Mouse (Mus musculus) forelimb bud, embryonic 11.5 days (tissue): ENCODE results near the gene Homez.

Source experiments
- DNase-seq: peaks from one replicate; pipeline ENCODE4 v3.0.0-alpha.2; 2012; ENCODE audit warnings: low read depth, low spot score

Homez gene

DNA sequence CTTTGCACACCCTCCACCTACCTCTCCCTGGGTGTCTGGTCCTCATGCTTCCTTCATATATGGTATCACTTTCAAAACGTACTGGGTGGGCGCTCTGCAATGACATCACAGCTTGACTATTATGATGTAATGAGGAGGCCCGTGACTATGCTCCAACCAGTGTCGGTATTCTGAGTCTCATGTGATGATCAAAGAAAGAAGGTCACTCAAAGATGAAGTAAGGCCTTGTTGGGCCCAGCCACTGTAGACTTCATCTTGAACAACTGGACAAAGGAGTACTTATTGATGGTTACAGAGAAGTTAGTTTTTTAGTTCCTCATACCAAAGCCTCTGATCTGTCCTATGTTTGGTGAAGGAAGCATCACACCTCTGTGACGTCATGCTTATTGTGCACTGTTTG lies at the start of gene Homez:
Gene Homez, minus strand, starts transcription at position 101 of the 400 bp plus-strand sequence.
- no peak for DNase-seq

DNA sequence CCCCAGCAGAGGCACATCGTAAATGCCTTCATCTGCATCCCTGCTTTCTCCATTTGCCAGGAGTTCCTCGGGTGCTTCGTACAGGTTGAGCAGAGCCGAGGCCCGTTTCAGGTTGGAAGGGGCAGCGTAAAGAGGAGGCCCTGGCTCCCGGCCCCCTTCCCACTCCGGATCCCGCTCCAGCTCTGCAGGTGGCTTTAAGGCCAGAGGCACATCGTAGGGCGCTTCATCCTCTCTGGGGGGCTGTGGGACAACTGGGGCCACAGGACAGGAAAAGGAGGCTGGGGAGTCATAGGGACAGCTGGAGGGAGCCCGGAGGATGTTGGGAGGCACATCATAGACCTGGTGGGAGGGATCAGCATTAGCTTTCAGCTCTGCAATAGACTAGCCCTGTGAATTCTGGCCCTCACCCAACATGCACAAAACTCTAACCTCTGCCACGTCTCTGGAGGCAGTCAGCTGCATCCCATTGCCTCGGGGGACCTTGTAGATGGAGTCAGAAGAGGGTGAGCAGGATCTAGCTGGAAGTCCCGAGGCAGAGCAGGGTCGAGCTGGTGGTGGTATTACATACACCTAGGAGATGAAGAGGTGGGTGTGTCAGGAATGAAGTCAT lies 49.4 kb upstream of the Homez start:
- DNase-seq = no peak

- no peak for DNase-seq
Observed at GRCm38 (mm10) chr14:54913343-54913742, 42.6 kb upstream of the Homez start.

DNA sequence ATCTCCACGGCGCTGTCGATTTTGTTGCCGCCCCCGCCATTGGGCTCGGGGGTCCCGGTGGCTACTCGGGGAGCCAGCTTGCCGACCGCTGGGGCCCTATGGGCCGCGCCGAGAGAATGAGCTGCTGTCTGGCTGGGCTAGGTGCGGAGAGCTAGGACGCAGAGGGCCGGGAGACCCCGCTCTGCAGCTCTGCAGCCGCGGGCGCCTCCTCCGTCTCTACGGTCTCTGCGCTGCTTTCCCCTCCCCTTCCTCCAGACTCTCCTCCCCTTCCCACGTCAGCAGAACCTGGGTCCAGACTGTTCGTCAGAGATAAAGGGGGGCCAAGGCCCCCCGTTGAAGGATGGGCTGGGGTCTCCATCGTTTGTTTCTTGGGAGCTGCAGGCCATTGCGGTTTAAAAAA lies 42.1 kb upstream of the Homez start, which contains the start of gene Slc22a17:
Gene Slc22a17, minus strand, starts transcription at position 247 of the 400 bp plus-strand sequence.
- DNase-seq = peak; percentile 86

- no peak for DNase-seq
Observed at GRCm38 (mm10) chr14:54912109-54912850, 41.5 kb upstream of the Homez start.

- DNase-seq = no peak
Observed at GRCm38 (mm10) chr14:54908682-54909081, 37.9 kb upstream of the Homez start.

DNA sequence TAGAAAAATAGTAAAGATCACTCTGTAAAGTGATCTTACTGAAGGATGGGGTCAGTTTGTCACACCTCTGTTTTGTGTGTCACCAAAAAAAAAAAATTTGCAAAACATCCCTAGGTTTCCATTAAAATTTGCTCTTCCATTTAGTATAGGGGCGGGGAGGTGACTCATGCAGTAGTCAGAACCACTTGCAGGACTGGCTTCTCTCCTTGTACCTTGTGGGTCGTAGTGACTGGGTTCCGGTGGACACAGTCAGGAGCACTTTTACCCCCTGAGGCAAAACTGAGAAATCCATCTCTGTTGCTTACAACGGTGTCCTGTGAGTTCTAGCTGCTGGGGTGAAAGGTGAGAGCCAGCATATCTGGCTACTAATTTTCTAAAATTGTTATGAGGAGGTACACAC lies 32.9 kb upstream of the Homez start:
- DNase-seq = no peak

DNA sequence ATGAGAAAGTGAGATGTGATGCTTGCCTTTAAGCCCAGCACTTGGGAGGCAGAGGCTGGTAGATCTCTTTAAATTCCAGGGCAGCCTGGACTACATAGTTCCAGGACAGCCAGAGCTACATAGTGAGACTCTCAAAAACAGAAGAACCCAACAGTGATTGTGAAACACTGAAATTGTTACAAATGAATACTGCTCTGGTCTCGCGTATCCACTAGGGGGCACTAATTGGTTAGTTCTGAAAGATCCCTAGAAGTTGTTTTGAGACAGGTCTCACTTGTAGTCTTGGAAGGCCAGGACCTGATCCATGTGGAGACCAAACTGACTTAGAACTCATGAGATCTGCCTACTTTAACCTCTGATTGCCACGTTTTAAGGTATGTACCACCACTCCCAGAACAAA lies 29.6 kb upstream of the Homez start:
- peak; percentile 85 for DNase-seq

DNA sequence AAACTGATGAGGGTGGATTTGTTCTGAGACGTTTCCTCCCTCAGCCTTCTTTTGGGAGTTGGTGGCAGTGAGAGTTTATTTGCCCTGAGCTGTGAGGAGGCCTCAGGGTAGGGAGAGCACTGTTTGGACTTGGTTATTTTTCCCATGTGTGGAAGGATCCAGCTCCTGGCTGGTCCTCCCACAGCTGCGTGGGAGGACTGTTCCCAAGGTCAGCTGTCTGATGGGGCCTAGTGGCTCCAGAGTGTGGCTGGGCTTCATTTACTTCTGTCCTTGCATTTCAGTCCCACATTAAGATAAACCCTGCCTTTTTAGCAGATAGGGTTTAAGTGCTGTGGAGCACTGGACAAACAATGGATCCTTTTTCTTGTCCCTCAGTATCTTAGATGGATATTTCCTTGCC lies 26.7 kb upstream of the Homez start:
- no peak for DNase-seq

DNA sequence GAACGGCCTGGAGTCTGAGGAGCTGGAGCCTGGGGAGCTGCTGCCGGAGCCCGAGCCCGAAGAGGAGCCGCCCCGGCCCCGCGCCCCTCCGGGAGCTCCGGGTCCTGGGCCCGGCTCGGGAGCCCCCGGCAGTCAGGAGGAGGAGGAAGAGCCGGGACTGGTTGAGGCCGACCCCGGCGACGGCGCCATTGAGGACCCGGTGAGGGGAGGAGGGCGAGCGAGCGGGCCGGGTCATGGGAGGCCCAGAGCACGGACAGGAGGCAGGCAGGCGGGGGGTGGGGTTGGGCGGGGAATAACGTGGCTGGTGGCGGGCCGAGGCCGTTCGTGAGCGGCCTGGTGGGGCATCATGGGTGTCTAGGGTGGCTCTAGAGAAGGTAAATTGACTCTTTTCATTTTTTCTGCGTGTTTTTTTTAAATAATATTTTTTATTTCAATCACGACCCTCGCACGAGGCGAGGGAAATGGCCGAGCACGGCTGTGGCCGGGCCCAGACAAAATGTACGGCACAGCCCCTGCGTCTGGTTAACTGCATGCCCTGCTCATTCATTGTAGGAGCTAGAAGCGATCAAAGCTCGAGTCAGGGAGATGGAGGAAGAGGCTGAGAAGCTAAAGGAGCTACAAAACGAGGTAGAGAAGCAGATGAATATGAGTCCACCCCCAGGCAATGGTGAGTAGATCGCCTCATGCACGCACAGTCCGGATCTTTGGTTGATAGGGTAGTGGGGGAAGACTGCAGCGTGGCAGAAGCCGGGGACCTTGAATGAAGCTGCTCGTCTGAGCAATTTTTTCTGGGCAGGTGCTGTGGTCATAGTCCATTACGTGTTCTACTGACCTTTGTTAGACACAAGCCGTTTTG lies 23.8 kb upstream of the Homez start:
- no peak for DNase-seq

DNA sequence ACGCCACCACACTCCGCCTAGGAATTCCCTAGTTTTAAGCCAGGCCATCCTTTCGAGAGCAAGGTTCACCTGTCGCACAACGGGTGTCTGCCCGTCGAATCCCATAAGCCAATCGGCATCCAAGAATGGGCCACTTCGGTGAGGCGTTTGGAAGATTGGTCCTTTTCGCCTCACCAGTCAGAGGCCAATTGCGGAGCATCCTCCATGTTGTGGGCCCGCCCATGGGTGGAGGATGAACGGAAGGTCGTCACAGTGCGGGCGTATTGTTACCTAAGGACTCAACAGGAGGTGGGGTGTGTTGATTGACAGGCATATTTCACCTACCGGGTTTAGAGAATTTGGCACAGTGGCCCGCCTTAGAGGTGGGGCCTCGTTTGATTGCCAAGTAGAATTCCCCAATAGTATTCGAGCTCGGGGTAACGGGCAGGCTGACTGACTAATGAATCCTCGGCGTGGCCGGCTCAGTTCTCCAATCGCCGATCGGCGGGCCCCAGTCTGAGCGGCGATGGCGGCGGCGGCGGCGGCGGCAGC lies 23.0 kb upstream of the Homez start:
- DNase-seq = peak; percentile 99

- DNase-seq = no peak
Observed at GRCm38 (mm10) chr14:54892200-54892599, 21.4 kb upstream of the Homez start, which contains the start of gene Pabpn1. Pabpn1 (plus strand) TSS chr14:54892500.

DNA sequence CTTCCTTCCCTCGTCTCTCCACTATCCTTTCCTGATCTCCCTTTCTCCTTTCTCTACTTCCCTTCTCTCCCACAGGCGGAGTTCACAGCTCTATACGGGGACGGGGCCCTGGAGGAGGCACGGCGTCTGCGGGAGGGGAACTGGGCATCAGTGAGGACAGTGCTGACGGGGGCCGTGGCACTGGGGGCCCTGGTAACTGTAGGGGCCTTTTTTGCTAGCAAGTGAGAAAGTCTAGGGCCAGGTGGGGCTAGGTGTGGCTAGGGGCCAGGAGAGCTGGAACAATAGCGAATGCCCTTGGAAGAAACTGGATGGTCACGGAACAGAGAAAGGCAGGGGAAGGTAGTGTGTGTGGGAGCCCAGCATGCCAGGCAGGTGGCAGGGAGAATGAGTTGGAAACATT lies 14.5 kb upstream of the Homez start:
- no peak for DNase-seq

DNA sequence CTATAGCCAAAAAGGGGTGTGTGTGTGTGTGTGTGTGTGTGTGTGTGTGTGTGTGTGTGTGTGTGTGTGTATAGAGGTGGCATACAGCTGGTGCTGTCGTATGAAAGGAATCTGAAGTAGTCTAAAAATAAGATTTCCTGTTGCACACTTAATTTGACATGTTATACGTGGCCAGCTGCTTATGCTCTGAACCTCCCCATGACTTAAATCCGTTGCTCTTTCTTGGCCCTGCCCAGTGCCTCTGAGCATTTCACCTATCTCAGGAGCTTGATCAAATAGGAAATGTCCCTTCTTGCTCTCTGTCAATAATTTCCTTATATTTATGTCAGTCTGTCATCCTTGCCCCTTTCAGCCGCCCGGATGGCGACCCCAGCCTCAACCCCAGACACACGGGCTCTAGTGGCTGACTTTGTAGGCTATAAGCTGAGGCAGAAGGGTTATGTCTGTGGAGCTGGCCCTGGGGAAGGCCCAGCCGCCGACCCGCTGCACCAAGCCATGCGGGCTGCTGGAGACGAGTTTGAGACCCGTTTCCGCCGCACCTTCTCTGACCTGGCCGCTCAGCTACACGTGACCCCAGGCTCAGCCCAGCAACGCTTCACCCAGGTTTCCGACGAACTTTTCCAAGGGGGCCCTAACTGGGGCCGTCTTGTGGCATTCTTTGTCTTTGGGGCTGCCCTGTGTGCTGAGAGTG lies 13.4 kb upstream of the Homez start:
- no peak for DNase-seq

DNA sequence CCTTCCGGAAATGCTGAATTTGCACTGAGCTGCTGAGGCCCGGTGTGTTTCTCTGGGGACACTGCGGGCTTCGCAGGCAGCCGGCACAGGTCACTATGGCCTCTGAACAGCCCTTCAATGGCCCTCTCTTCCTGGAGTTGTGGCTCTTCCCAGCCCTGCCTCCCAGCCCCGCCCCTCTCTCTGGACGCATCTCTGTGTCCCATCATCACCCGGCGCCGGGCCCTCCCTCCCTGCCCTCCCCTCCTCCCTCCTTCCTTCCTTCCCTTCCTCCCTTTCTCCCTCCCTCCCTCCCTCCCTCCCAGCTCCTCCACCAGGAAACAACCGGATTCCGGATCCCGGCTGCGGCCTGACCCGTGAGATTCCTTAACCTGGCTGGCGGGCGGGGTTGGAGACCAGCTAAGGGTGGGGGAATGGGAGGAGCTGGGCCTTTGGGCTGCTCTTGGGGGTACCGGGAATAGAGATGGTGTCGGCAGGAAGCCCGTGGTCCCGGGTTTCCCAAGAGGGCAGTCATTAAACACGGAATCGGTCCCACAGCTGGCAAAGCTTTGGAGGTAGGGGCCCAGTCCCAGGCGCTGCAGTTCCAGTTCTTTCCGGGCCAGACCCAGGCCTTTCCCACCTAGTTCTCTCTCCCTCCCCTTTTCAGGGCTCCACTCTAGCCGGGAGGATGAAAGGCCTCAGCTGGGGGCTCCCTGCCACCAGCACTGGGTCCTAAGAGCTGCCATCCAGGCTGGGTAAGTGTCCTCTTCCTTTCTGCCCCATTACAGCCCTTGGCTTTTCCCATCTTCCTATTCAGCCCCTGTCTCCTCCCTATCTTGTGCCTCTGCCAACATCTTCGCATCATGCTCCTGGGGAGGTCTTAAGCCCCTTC lies 12.6 kb upstream of the Homez start, which contains the start of the genes Bcl2l2 and Gm20521:
Gene Bcl2l2, plus strand, starts transcription at position 224 of the 868 bp plus-strand sequence.
Gene Gm20521, plus strand, starts transcription at position 288 of the 868 bp plus-strand sequence.
- DNase-seq = peak; percentile 79

DNA sequence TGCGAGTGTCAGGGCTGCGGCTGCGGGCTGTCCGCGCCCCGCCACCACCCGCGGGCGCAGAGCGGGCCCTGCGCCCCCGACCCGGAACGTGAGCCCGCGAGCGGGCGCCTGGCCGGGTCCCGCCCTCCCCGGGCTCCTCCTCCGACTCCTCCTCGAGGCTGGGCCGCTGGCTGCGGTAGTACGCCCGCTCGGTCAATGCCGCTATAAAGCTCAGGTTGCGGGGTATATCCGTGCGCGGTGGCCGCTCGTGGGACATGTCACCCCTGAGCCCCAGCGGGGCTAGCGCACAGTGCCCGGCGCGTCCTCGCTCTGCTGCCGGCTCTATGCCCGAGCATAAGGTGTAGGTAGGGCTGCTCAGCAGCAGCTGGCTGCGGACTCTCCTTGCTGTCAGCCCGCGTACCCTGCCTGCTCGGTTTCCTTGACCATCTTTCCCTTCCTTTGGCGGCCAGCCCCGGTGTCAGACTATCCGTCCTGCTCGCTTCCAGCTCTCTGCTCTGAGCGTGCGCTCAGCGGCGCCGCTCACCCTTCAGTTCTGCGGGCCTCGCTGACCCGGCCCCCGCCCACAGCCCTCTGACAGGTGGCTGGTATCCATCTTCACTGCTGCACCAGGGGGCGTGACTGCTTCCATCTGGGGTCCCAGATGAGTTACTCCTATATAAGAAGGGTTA lies 6.4 kb upstream of the Homez start, which contains the start of gene Ppp1r3e:
Gene Ppp1r3e, minus strand, starts transcription at position 503 of the 668 bp plus-strand sequence.
- no peak for DNase-seq

DNA sequence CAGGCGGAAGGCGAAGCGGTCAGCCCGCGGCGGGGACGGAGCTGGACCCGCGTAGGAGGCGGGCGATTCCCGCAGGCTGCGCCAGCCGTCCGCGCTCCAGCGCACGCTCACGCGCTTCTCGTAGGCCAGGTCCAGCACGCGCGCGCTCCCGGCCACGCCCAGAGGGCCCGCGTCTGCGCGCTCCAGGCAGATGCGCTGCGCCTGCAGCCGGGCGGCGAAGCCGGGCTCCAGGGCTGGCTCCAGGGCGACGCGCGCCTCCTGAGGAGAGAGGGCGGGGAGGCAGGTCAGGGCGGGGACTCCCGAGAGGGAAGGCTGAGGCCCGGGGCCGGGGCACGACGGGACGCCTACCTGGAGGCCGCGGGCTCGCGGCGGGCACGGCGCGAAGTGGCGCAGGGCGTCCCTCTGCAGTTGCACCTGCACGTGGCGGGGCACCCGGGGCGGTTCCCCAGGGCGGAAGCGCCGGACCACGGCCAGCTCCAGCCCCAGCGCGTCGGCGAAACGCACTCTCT lies 5.8 kb upstream of the Homez start:
- peak; percentile 84 for DNase-seq

DNA sequence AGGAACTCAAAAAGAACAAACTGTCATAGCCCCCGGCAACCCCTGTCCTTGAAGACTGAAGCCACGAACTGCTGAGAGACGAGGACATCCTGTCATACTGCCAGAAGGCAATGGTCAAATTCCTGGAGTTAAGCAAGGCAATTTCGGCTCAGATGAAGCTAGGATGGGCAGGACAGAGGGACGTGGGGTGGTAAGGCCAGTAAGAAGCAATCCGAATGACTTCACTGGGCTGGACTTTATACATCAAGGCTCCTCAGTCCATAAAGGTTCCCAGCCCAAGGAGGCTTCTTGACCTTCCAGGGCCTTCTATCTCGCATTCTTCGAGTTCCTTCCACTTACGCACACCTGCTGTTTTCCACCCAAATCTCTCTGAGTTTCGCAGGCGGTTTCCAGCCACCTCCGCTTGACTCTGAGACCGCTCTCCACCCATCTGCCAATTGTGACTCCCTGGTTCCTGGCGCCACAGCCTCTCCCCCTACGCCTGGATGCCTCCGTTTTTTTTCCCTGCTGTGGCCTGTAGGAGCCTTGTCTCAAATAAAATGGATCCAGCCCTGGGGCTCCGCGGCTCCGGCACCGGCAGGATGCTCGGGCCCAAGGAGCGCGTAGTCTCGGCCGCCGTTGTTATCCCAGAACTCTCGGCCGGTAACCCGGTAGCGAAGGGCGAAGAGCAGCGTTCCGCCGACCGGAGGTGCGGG lies 5.2 kb upstream of the Homez start:
- no peak for DNase-seq

GRCm38 (mm10) chr14:54874165-54874564 lies 3.4 kb upstream of the Homez start:
- DNase-seq = no peak
